Mouse (Mus musculus) A20 (cell line): ENCODE data around the gene Zfp661.

Source experiments
- DNase-seq: peaks from one replicate; pipeline ENCODE4 v3.0.0-alpha.2; 2011; ENCODE audit warnings: low read depth, low spot score

Gene Zfp661

GRCm38 (mm10) chr2:127551078-127551477 lies 35.8 kb downstream of the Zfp661 start:
- DNase-seq: peak; percentile 18

DNA sequence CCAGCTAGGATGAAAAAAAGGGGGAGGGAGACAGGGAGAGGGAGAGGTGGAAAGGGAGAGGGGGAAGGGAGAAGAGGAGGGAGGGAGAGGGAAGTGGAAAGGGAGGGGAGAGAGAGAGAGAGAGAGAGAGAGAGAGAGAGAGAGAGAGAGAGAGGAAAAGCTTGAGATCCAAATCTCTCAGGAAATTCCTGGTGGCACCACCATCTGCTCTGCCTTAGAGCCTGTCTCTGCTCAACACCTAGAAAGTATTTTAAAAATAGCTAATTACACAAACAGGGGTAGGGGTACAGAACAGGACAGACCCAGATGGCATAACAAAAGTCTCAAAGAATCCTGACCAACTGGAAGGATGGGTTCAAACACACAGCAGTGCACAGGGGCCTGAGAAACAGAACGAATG lies 36.4 kb downstream of the Zfp661 start:
- DNase-seq: no peak

GRCm38 (mm10) chr2:127549711-127550110 lies 37.2 kb downstream of the Zfp661 start:
- no peak for DNase-seq

DNA sequence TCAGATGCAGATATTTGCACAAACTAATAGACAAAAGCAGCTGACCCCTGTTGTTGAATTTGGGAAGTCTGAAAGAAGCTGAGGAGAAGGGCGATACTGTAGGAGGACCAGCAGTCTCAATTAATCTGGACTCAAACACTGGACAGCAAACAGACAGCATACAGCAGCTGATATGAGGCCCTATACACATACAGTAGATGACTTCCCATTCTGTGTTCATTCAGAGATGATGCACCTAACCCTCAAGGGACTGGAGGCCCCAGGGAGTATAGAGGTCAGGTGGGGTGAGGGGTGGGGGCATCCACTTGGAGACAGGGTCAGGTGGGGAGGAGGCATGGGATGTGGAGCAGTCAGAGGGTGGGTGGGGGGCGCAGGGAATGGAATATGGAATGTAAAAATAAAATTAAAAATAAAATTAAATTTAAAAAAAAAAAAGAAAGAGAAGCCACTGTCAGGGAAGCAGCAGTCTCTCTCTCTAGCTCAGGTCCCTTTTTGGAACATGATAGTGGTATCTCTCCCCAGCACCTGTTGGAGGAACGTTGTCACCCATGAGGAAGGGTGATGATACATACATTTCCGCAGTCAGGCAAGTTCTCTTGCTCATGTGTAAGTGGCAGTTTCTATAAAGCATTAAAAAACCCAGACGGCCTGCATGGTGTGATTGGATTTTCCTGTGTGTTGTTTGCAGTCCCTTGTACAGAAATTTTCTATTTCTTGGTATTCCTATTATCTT lies 38.4 kb downstream of the Zfp661 start:
- DNase-seq: no peak

DNA sequence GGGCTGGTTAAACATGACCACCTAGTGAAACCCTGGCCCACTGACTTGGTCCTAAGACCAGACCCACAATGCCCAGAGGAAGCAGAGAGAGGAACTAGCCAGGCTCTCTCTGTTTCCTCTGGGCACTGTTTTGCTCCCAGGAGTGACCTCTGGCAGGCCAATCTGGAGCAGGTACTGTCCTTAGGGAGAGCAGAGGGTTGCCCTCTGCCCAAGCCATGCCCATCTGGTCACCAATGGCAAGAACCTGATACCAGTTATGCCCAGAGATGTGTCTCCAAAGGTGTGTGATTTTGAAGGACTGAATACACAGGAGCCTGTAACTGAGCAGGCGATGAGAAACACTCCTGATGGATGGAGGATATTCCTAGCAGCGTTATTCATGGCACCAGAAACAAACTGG lies 45.2 kb downstream of the Zfp661 start:
- DNase-seq: no peak

DNA sequence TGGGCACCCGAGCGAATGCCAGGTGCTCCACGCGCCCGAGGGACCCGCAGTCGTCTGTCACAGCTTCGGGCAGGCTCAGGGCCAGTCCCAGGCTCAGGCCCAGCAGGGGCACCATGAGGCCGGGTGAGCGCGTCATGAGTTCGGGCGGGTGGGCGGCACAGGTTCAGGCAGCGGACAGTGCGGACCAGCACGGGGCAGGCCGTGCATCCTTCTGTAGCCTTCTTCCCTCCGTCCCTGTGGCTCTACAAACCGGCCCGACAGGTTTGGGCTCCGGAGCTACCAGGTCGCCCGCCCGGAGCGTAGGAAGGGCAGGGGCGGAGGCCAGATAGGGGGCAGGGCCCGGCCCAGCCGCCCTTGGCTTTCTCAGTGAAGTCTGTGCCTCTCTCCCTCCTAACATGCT lies 45.7 kb downstream of the Zfp661 start, which contains the start of gene Prom2:
Prom2 (minus strand) TSS at position 283 of the 400 bp plus-strand sequence.
- no peak for DNase-seq

DNA sequence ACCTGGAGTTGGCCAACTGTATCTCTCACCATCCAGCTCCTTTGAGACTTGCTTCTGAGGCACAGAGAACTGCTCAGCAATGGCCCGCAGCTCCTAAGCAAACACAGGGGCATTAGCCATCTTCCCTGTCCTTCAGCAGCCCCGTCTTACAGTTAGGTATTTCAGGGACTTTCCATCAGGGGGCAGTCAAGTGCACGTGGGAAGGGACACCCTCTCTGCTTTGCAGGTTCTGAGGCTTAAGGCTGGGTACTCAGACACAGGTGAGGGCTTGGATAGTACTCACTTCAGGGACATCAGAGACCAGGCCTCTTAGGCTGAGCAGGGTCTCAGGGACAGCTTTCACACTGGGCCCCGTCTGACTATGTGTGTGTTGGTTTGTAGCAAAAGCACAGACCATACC lies 47.4 kb downstream of the Zfp661 start:
- DNase-seq: peak; percentile 50

GRCm38 (mm10) chr2:127537548-127537947 lies 49.3 kb downstream of the Zfp661 start:
- DNase-seq: no peak

- DNase-seq: no peak
Observed at GRCm38 (mm10) chr2:127535363-127535762, 51.5 kb downstream of the Zfp661 start.

DNA sequence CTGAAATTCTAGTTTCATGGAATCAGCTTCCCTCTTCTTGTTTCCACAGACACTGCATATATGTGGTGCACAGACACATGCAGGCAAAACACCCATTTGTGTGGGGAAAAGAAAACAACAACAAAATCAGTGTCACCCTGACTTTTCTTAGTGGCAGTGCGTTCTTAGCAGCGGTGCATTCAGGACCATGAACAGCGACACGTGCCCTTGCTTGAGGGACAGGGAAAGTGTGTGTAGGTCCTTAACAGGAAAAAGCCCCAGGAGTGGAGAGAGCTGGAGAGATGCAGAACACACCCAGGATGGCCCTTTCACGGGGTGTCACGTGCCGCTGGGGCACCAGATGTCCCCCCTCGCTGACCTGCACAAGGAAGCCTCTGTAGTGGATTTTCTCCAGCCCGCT lies 54.5 kb downstream of the Zfp661 start:
- DNase-seq: no peak

- no peak for DNase-seq
Observed at GRCm38 (mm10) chr2:127531592-127531991, 55.3 kb downstream of the Zfp661 start.

DNA sequence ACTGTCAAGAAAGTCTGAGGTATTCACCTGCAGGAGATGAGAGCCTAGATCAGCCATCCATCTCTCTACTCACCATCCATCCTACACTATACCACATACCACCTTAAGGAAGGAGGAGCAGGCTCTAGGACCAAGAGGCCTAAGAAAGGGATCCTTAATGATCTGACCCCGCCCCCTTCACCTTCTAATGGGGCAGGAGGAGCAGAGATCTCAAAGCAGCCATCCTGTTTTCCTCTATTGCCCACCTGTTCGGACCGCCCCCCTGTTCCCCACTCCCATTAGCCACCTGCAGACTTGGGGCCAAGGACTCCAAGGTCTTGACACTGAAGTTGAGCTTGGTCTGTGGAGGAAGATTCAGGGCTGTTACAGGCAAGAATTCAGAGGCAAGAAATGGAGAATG lies 56.5 kb downstream of the Zfp661 start:
- no peak for DNase-seq

DNA sequence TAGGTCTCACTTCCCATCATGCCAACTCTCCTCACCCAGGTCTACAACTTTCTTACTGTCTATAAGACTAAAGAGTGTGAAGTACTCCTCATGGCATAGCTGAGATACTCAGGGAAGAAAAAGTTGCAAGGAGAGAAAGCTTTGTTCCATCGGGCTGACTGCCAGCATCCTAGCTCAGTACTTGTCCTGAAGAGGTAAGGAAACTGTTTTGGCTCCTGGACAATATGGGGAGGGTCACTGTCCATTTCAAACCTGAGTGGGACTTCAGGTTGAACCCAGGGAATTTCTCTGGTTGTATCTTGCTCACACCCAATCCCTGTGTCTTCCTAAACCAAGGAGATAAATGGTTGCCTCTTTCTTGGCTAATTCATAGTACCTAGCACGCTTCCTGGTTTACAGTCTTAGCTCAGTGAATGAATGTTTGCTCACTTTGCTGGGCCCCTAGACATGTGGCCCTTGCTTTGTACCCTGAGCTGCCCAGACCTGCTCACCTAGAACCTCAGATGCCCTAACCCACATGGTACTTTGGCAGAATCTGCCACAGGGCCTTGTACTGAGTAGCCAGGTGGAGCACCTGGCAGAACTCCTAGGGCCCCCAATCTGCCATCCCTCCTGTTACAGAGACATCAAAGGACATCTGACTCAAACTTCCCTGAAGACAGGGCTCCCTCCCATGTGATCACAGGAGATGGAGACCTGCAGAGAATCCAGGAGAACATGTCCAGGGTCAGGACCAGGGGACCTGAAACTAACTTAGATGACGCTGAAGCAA lies 61.7 kb downstream of the Zfp661 start:
- DNase-seq: no peak
